Mouse (Mus musculus) spleen, embryonic (tissue): ENCODE data around the gene Ctnnd2.

Experiments used
- CTCF ChIA-PET: fragments of 350-600 bp; sonication (Branson Sonifier 250); formaldehyde crosslinking; loops from one replicate; lab custom pipeline; 2022; lab: Charles Lee

The Ctnnd2 gene

GRCm38 (mm10) chr15:30512467-30512866 is 340.1 kb downstream of the Ctnnd2 start:
- CTCF ChIA-PET, result interaction anchor here (0.6 kb wide), 1 partner anchor 103 kb away, joined by 3 read pairs; no protein-coding TSS in a partner anchor

DNA sequence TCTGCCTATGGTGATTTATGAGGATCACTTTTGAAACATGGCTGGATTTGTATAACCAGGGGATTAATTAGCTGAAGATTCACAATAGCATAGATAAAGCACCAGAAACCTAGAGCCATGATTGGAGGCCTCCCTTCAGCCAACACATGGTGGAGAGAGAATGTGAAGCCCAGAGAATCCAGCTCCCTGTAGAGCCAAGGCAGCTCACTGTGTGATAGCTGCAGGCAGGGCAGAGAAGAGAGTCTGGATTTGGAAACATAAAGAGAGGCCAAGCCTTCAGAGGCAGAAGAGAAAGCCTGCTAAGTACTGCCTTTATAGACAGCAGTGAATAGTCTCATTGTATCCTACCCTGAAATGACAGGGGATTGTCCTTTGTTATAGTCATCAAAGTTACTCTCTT is 340.7 kb downstream of the Ctnnd2 start:
- CTCF ChIA-PET, result interaction anchor here (0.6 kb wide), 1 partner anchor 102 kb away, joined by 3 read pairs; no protein-coding TSS in a partner anchor

DNA sequence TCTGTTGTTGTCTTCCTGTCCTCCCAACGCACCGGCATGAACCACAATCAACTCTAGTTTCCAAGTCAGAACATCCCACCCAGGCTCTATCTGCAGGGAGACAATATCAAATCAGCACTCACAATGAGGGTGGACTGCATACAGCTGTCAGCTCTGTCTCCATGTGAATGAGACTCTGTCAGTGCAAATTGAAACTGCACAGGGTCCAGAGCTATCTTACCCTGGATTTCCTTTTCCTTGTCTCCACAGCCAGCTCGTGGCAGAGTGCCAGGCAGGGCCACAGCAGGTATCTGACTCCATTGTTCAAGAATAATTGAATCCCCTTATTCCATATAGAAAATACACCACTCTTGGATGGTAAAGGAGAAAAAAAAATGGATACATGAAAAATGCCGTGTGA is 343.0 kb downstream of the Ctnnd2 start:
- CTCF ChIA-PET, result no interaction called here

GRCm38 (mm10) chr15:30541459-30541858 is 369.1 kb downstream of the Ctnnd2 start:
- CTCF ChIA-PET, result no interaction called here

DNA sequence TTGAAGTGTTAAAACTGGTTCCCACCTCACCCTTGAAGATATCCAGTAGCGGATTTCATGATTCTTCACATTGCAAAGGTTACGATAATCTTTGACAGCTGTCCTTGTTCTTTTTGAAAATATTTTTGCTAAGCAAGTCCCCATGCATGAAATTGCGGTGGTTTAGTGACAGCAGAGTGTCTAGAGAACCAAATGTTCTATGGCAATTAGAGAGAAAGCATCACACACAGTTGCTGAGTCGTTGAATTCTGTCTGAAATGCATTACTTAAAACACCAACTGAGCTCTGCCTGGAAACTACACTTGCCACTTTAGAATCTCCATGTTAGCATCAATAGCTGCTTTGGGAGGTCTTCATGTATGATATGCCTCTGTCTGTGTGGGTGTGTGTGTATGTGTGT is 375.9 kb downstream of the Ctnnd2 start:
- CTCF ChIA-PET, result no interaction called here

DNA sequence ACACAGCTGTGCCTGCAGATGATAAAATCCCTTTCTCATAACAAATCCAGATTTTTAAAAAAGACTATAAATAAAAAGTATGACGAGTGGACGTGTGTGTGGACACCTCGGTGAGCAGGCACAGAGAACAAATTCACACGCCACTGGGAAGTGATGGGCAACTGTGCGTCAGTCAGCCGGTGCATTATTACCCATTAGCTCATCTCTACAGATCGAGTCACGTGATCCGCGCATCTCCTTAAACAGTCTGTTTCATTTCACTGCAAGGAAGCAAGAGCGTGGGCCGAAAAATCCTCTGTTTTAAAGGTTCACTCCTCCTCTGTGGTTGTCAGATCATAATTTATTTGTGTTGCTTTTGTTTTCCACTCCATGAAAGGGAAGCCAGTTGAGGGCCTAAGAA is 378.6 kb downstream of the Ctnnd2 start:
- CTCF ChIA-PET, result interaction anchor here (0.5 kb wide), 1 partner anchor 23 kb away, joined by 5 read pairs; no protein-coding TSS in a partner anchor

DNA sequence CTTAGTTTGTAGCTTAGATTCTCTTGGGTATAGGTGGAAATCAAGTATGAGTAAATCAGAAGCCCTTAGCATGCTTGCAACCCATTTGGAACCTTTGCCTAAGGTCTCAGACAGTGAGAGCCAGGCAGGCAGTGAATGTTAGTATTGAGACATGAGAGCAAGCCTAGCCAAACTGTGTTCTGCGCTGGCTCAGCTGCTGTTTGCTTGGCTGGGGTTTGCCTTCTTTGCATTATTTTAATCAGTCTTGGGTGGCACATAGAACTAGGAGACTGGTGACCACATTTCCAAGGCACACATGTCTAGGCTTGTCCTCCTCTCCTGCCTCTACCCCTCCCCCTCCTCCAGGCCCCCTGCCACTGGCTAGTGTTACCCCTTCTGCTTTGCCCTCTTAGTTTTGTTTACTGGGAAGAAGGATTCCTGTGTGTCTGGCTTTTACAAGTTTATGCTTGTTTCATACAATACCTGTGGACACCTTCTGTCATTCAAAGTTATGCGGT is 381.6 kb downstream of the Ctnnd2 start:
- CTCF ChIA-PET, result no interaction called here

- CTCF ChIA-PET, result no interaction called here
Measured at GRCm38 (mm10) chr15:30555787-30556186, 383.4 kb downstream of the Ctnnd2 start.

GRCm38 (mm10) chr15:30562375-30562774 is 390.0 kb downstream of the Ctnnd2 start:
- CTCF ChIA-PET, result no interaction called here

GRCm38 (mm10) chr15:30564594-30564993 is 392.2 kb downstream of the Ctnnd2 start:
- CTCF ChIA-PET, result no interaction called here

DNA sequence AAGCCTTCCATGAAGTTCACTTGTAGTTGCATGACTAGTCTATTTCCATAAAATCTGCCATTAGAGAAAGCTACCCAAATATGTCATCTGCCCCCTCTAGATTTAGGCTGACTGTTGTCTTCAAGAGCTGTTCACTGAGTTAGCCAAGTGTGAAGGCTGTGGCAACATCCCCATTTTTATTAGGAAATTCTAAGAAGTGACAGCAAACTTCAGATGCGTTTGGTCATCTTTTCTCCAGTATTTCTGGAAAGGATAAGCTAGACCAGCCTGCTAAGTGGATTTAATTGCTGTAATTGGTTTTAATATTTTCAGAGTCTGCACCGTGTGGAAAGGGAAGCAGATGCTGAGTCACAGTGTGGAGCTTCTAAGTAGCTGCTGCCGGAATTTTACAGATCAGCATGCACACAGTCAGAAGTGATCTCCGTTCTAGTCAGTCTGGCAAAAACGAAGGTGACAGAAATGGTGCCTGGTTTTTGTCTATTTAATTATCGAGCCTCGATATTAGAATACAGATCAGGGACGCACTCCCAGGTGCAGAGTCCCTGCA is 397.9 kb downstream of the Ctnnd2 start:
- CTCF ChIA-PET, result no interaction called here

DNA sequence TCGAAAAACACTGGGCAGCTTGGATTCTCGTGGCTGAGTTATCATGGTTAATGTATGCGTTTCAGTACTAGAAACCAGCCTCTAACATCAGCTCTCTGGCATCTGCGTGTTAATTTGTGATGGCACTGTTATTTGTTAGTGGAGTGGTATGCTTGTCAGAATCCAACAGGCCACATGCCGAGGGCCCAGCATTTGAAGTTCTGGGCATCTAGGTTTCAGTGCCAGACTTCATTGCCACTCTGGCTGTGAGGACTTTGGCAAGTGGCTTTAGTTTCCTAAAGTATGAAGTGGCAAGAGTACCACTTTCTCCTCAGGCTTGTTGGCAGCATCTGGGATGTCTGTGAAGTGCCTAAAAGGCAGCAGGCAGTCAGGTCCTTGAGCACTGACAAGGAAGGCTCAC is 415.1 kb downstream of the Ctnnd2 start:
- CTCF ChIA-PET, result no interaction called here

GRCm38 (mm10) chr15:30590865-30591264 is 418.5 kb downstream of the Ctnnd2 start:
- CTCF ChIA-PET, result no interaction called here

DNA sequence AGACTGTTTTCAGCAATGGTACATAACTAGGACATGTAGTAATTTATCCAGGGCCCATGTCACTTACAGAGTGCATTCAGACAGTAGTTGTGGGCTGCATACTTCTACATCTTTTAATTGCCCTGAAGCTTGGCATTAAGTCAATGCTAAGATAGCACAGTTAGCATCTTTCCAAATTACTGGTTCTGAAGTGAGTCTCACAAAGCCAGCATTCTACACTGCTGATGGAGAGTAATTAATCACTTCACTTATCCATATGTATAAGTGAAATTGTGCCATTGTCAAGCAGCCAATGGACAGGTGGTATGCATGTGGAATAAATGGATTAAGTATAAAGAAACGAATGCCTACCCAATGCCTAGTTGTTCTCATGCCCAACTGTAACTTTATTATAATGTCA is 423.1 kb downstream of the Ctnnd2 start:
- CTCF ChIA-PET, result no interaction called here

DNA sequence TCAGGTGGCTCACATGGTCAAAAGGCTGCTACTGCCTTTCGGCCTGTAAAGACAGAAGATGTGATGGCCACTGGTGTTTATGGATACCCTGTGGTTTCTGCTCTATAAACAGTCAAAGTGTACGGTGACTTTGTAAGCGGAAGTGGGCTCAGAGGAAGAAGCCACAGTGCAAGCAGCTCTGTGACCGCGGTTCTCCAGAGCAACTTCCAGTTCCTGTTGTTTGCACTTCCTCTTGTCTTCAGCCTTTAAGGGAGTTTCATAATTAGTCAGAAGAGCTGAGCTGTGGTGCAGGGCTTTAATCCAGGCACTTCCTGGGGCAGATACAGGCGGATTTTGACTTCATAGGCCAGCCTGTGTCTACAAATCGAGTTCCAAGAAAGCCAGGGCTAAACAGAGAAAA is 438.2 kb downstream of the Ctnnd2 start:
- CTCF ChIA-PET, result no interaction called here

DNA sequence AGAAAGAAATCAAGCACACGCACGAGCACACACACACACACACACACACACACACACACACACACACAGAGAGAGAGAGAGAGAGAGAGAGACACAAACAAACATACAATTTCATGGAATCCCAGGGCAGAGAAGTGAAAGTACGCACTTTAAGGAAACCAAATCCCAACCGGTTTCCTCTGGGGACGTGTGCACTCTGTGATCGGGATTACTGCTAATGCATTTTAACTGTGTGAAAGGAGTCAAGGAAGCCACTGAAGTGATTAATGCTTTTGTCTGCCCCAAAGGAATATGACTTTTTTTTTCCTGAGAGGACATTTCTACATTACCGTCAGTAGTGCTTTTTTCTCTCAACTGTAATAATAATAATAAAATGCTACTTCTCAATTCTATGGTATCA is 443.1 kb downstream of the Ctnnd2 start:
- CTCF ChIA-PET, result interaction anchor here (0.6 kb wide), 1 partner anchor 103 kb away, joined by 3 read pairs; no protein-coding TSS in a partner anchor

DNA sequence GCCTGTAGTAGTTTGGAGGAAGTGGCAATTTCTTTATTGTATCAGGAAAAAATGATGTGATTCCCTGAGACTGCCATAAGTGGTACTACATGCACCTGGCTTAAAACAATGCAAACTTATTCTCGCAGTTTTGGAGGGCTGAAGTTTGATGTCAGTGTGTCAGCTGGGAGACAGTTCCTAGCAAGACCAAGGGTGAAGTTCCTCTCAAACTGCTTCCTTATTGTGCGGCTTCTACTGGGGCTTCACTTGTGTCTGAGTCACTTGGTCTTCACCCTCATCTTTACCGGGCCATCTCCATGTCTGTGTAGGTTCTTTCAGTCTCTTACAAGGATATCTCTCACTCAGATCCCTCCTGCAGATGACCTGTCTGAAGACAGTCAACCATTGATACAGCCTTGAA is 444.5 kb downstream of the Ctnnd2 start:
- CTCF ChIA-PET, result no interaction called here

DNA sequence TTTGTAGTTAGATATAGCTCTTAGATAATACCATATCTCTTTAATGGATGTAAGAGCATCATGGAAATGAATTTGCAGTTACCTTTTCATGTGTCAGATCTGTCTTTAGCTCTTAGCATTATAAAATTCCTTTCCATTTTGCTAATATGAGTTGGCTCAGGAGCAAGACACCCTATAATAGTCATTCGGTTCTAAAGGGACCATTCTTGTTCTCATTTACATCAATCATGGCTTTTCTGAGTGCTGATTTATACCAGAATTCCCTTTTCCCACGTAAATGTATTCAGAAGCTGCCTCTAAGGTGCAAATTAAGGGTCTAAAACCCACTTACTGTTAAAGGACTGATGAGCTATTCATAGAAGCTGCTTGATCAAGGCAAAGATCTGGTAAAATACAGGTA is 445.5 kb downstream of the Ctnnd2 start:
- CTCF ChIA-PET, result no interaction called here

GRCm38 (mm10) chr15:30628524-30628923 is 456.1 kb downstream of the Ctnnd2 start:
- CTCF ChIA-PET, result no interaction called here

DNA sequence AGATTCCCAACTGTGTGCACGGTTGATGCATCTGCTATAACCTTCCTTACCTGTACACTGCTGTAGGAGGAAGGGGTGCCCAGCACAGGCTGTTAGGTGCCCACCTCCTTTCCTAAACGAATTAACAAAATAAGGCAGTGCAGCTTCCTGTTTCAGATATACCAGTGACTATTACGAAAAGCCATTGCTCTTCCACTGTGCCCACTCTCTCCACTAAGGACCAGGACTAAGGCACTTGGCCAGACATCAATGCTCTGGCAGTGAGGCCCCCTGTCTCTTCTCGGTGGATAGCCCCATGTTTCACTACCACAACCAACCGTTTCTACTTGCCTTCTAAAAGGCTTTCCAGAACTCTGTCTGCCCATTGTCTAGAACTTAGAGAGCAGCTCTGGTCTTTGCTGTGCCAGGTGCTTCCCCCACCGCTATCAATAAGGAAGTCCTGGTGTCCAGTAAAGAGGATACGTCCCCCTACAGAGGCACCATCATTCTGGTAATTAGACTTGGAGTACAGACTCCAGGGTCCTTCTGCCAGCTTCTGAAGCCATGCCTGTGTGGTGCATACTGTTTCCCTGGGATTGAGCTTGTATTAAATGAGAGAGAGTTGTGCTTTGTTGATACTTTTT is 459.8 kb downstream of the Ctnnd2 start:
- CTCF ChIA-PET, result no interaction called here

- CTCF ChIA-PET, result no interaction called here
Measured at GRCm38 (mm10) chr15:30633917-30634316, 461.5 kb downstream of the Ctnnd2 start.

- CTCF ChIA-PET, result no interaction called here
Measured at GRCm38 (mm10) chr15:30634522-30634921, 462.1 kb downstream of the Ctnnd2 start.

- CTCF ChIA-PET, result no interaction called here
Measured at GRCm38 (mm10) chr15:30640651-30641050, 468.3 kb downstream of the Ctnnd2 start.
